Comparison of ENCODE assay signal across 8 mouse cellular contexts in genomic region chr5:33393803-33394202, GRCm38 (mm10). TPM values are rescaled to one million over a fixed set of nuclear protein-coding genes. Genes with fewer than 3 reads are reported as not detected.
A peak's percentile ranks its signal among the peaks of the same experiment; 100 is the strongest.
DNase-seq lines count a peak whose midpoint lies in the region; ATAC-seq and TF ChIP-seq lines count a peak whose summit lies in the region.

No protein-coding gene starts in this region.

- H3K4me2 ChIP-seq in hindbrain, embryonic 13.5 days, result no peak overlapping the region

- H3K36me3 ChIP-seq in hindbrain, embryonic 13.5 days, result peaks cover 34% of the 10 kb centered on the region

- no peak overlapping the region for H3K27ac ChIP-seq in cerebellum, adult 2 months (ENCODE audit: insufficient read depth, low read length)
- no peak overlapping the region for H3K27ac ChIP-seq in hindbrain, embryonic 13.5 days

- 22% methylated on average over 7 of the region's 7 CpGs for WGBS in cerebellum, adult 2 months
- 16% methylated on average over 7 of the region's 7 CpGs for WGBS in hindbrain, embryonic 13.5 days

- peak; percentile 61 for ATAC-seq in hindbrain, embryonic 13.5 days (ENCODE audit: low FRiP score)

- no peak for TF ChIP-seq POLR2A in cerebellum, adult 2 months (IDR thresholded peaks at IDR 0.05; ENCODE audit: borderline replicate concordance, insufficient read depth, low read length)

- no peaks in the 10 kb centered on the region for H3K4me1 ChIP-seq in cerebellum, adult 2 months (ENCODE audit: control insufficient read depth, insufficient read depth, low read length)
- H3K4me1 ChIP-seq in hindbrain, embryonic 13.5 days (replicated peaks), result peaks cover 31% of the 10 kb centered on the region

- peak; percentile 97 for TF ChIP-seq CTCF in cerebellum, adult 2 months (IDR thresholded peaks at IDR 0.05; ENCODE audit: borderline replicate concordance, insufficient read depth, low read depth, low read length)

- no peaks in the 10 kb centered on the region for H3K27me3 ChIP-seq in cerebellum, adult 2 months (ENCODE audit: control insufficient read depth, insufficient read depth, low read length)
- H3K27me3 ChIP-seq in hindbrain, embryonic 13.5 days, result peaks cover 11% of the 10 kb centered on the region; the same call in 1 of the 2 replicates

- no peaks in the 10 kb centered on the region for H3K9me3 ChIP-seq in hindbrain, embryonic 13.5 days

- H3K9ac ChIP-seq in hindbrain, embryonic 13.5 days, result no peak overlapping the region

- no peak overlapping the region for H3K4me3 ChIP-seq in cerebellum, adult 2 months (replicated peaks; ENCODE audit: insufficient read depth, low read depth, low read length)
- H3K4me3 ChIP-seq in hindbrain, embryonic 13.5 days, result no peak overlapping the region

- peak; percentile 52 for DNase-seq in Muller cell, postnatal 12 days (ENCODE audit: inconsistent ontology term)
- DNase-seq in cerebellum, adult 2 months, result peak; percentile 63 to 73
- DNase-seq in forelimb bud, embryonic 11.5 days (ENCODE audit: low read depth, low spot score), result peak; percentile 82
- peak; percentile 67 to 81 for DNase-seq in layer of hippocampus, postnatal 25 days (ENCODE audit: extremely low spot score in 1 of 2, low spot score in 1 of 2)
- peak; percentile 70 for DNase-seq in lung, postnatal 25 days (ENCODE audit: low spot score)
- DNase-seq in retina, postnatal 7 days (ENCODE audit: low read depth, low spot score), result peak; percentile 65
- DNase-seq in urinary bladder, postnatal 25 days (ENCODE audit: low spot score), result peak; percentile 68

RNA-seq across cellular contexts. Expression of gene Uvssa, which starts 15.5 kb away (rescaled TPM):
- 6.4 and 8.0 TPM in 2 replicates for polyA plus RNA-seq in cerebellum, adult 2 months (2012; rRNA removed)
- polyA plus RNA-seq in hindbrain, embryonic 13.5 days (2015; fragmentation: Nextera tagmentation; extraction: Ambion mirVana), result 8.7 and 9.0 TPM in 2 replicates
- total RNA-seq in layer of hippocampus, postnatal 25 days (2021), result 1 to 10 TPM; 5.2 to 7.8 TPM

RNA-seq across cellular contexts. Expression of gene Nkx1-1, which starts 40.0 kb away (rescaled TPM):
- 0.14 and 0.33 TPM in 2 replicates for polyA plus RNA-seq in cerebellum, adult 2 months (2012; rRNA removed)
- 0.38 and 0.45 TPM in 2 replicates for polyA plus RNA-seq in hindbrain, embryonic 13.5 days (2015; fragmentation: Nextera tagmentation; extraction: Ambion mirVana)
- not detected for total RNA-seq in layer of hippocampus, postnatal 25 days (2021)

RNA-seq across cellular contexts. Expression of gene Maea, which starts 58.5 kb away (rescaled TPM):
- 132 and 145 TPM in 2 replicates for polyA plus RNA-seq in cerebellum, adult 2 months (2012; rRNA removed)
- 122 and 123 TPM in 2 replicates for polyA plus RNA-seq in hindbrain, embryonic 13.5 days (2015; fragmentation: Nextera tagmentation; extraction: Ambion mirVana)
- 10 to 100 TPM; 98.7 to 99.7 TPM for total RNA-seq in layer of hippocampus, postnatal 25 days (2021)
